Mouse (Mus musculus) ovary, postnatal 36 days (tissue): ENCODE measurements around the gene Ltbp3.

ENCODE experiments used
- DNase-seq: peaks from one replicate; pipeline ENCODE4 v3.0.0; 2022; ENCODE audit warnings: low spot score, mixed read lengths

The Ltbp3 gene

GRCm38 (mm10) chr19:5740320-5741317 lies at the start of gene Ltbp3:
Gene Ltbp3 (plus strand): TSS chr19:5740904.
- peak; percentile 84 for DNase-seq

GRCm38 (mm10) chr19:5691601-5692000 lies 49.1 kb upstream of the Ltbp3 start:
- no peak for DNase-seq

GRCm38 (mm10) chr19:5692086-5692912 lies 48.4 kb upstream of the Ltbp3 start:
- DNase-seq = peak; percentile 45

GRCm38 (mm10) chr19:5692913-5693396 lies 47.7 kb upstream of the Ltbp3 start:
- no peak for DNase-seq

- no peak for DNase-seq
These were observed 46.9 kb upstream of the Ltbp3 start for GRCm38 (mm10) chr19:5693801-5694200.

- DNase-seq = no peak
These were observed 44.7 kb upstream of the Ltbp3 start for GRCm38 (mm10) chr19:5695849-5696462.

- DNase-seq = no peak
These were observed 36.4 kb upstream of the Ltbp3 start, which contains the start of gene Kcnk7 for GRCm38 (mm10) chr19:5704163-5704800. Gene Kcnk7 (plus strand): TSS chr19:5704367.

GRCm38 (mm10) chr19:5704801-5705571 lies 35.7 kb upstream of the Ltbp3 start:
- DNase-seq = no peak

- DNase-seq = no peak
These were observed 30.6 kb upstream of the Ltbp3 start for GRCm38 (mm10) chr19:5710068-5710467.

GRCm38 (mm10) chr19:5710581-5710980 lies 30.1 kb upstream of the Ltbp3 start:
- DNase-seq = no peak

- DNase-seq = peak; percentile 63
These were observed 29.5 kb upstream of the Ltbp3 start for GRCm38 (mm10) chr19:5711218-5711617.

GRCm38 (mm10) chr19:5711907-5712460 lies 28.7 kb upstream of the Ltbp3 start:
- DNase-seq = no peak

- no peak for DNase-seq
These were observed 27.4 kb upstream of the Ltbp3 start for GRCm38 (mm10) chr19:5713255-5713654.

GRCm38 (mm10) chr19:5713730-5714129 lies 27.0 kb upstream of the Ltbp3 start:
- DNase-seq = peak; percentile 51

GRCm38 (mm10) chr19:5715793-5716688 lies 24.7 kb upstream of the Ltbp3 start:
- no peak for DNase-seq

- no peak for DNase-seq
These were observed 23.7 kb upstream of the Ltbp3 start for GRCm38 (mm10) chr19:5716955-5717354.

GRCm38 (mm10) chr19:5721233-5721632 lies 19.5 kb upstream of the Ltbp3 start:
- DNase-seq = no peak

GRCm38 (mm10) chr19:5722848-5723425 lies 17.8 kb upstream of the Ltbp3 start:
- no peak for DNase-seq
